Mouse (Mus musculus) liver, adult 2 months (tissue): ENCODE results near the gene Ppm1d.

ENCODE experiments used
- CTCF ChIP-seq: fragments of 200-500 bp; IDR thresholded peaks from 2 replicates; pipeline ENCODE4 v1.5.1; 2011; ENCODE audit warnings: low read depth, low read length, control low read depth
- POLR2A ChIP-seq: fragments of 200-500 bp; IDR thresholded peaks from 2 replicates; pipeline ENCODE4 v1.6.1; 2011; ENCODE audit warnings: low read length, control low read depth; ENCODE audit not compliant: insufficient read depth; ENCODE audit errors: extremely low read depth

- no peak for TF ChIP-seq POLR2A
- no peak for TF ChIP-seq CTCF
Measured at GRCm38 (mm10) chr11:85297953-85298352, 13.1 kb upstream of the Ppm1d start.
